Mouse (Mus musculus) heart, postnatal 0 days (tissue): ENCODE measurements at regions not wholly inside any gene's neighbourhood (a gene's known extent, or its start where the extent isn't known, plus 50 kb on each side); places are given as distances from the start of the nearest gene placed in this dataset.

Experiments
- CTCF ChIP-seq: IDR thresholded peaks from 2 replicates; pipeline ENCODE4 v1.5.1; 2016; ENCODE audit warnings: antibody characterized with exemption, control low read depth, low read depth
- EP300 ChIP-seq: IDR thresholded peaks from 2 replicates; pipeline ENCODE4 v1.6.1; 2016; ENCODE audit warnings: antibody characterized with exemption, low read depth

GRCm38 (mm10) chr4:66604849-66605248, 200.4 kb upstream of the Astn2 start:
- TF ChIP-seq CTCF (no peak), EP300 (no peak)
